Mouse (Mus musculus) midbrain, embryonic 16.5 days (tissue): ENCODE results near the gene Cd5. TPM values are rescaled to one million over a fixed set of nuclear protein-coding genes. Genes with fewer than 3 reads are reported as not detected.

Source experiments
- ATAC-seq: fragments of 200-750 bp; cut with Nextera tagmentation; 2 replicates; pipeline ENCODE4 v1.8.0; 2017; ENCODE audit warnings: moderate TSS enrichment
- H3K27ac ChIP-seq: fragments of 300-500 bp; sonication (generic); 2 replicates; pipeline ENCODE4 v1.5.1; 2014; ENCODE audit warnings: mild to moderate bottlenecking, low read length, mixed read lengths
- H3K27me3 ChIP-seq: fragments of 300-500 bp; sonication (generic); 2 replicates; pipeline ENCODE4 v1.6.1; 2014; ENCODE audit warnings: low read depth, low read length, mixed read lengths; ENCODE audit not compliant: control insufficient read depth, insufficient read depth
- H3K36me3 ChIP-seq: fragments of 300-500 bp; sonication (generic); 2 replicates; pipeline ENCODE4 v1.6.1; 2014; ENCODE audit warnings: mild to moderate bottlenecking, low read length, moderate library complexity, mixed read lengths; ENCODE audit not compliant: control insufficient read depth, insufficient read depth
- H3K4me1 ChIP-seq: fragments of 300-500 bp; sonication (generic); 2 replicates; pipeline ENCODE4 v1.6.1; 2014; ENCODE audit warnings: mild to moderate bottlenecking, low read length, mixed read lengths; ENCODE audit not compliant: control insufficient read depth, insufficient read depth
- H3K4me2 ChIP-seq: fragments of 300-500 bp; sonication (generic); 2 replicates; pipeline ENCODE4 v1.6.1; 2014; ENCODE audit warnings: mild to moderate bottlenecking, low read length, mixed read lengths
- H3K4me3 ChIP-seq: fragments of 300-500 bp; sonication (generic); 2 replicates; pipeline ENCODE4 v1.5.1; 2014; ENCODE audit warnings: low read depth, mild to moderate bottlenecking, low read length, moderate library complexity, mixed read lengths
- H3K9ac ChIP-seq: fragments of 300-500 bp; sonication (generic); 2 replicates; pipeline ENCODE4 v1.6.1; 2014; ENCODE audit warnings: low read depth, low read length, mixed read lengths
- H3K9me3 ChIP-seq: fragments of 300-500 bp; sonication (generic); replicated peaks from 2 replicates; pipeline ENCODE4 v1.6.1; 2014; ENCODE audit warnings: mild to moderate bottlenecking, low read length, mixed read lengths; ENCODE audit not compliant: control insufficient read depth, poor library complexity, severe bottlenecking
- WGBS: fragments of 180-500 bp; shearing (Covaris S2); extraction: QIAGEN DNeasy Blood & Tissue Kit; methylation state at CpG from one replicate; pipeline ENCODE4 v1.1.7; 2014; 5-methylcytosine and 5-hydroxymethylcytosine counted together
- polyA plus RNA-seq: library from polyadenylated mRNA; unstranded; fragments of >200 nt; fragmentation: Nextera tagmentation; extraction: Ambion mirVana; gene quantifications from 2 replicates; pipeline ENCODE4 v1.2.1, GENCODE M21; 2015

Cd5 gene
- 0.48 and 0.78 TPM in 2 replicates for polyA plus RNA-seq

DNA sequence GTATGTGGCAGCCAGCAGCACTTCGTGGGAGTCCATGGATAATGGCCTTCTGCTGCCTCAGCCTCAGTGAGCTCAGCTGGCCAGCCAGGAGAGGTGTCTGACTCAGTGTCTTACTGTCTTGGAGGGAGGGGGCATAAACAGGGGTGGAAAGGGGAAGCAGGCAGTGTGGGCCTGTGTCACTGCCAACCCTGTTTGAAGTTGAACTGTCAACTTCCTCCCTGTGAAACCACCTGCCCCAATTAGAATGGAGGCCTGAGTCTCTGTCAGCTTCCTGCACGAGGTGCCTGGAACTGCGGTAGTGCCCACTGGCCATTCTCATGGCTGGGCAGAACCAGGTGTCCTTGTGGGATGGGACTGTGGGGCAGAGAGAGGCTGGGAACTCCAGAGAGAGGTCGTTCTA lies at the start of gene Cd5:
TSS of gene Cd5 (minus strand) at position 192 of the 400 bp plus-strand sequence.
- Histone ChIP-seq H3K9ac (no peak within 1 kb of the TSS), H3K27ac (no peak within 1 kb of the TSS), H3K4me1 (no peaks in the 10 kb centered on the region), H3K36me3 (no peaks in the 10 kb centered on the region), H3K9me3 (no peaks in the 10 kb centered on the region), H3K4me2 (no peak within 1 kb of the TSS), H3K27me3 (no peaks in the 10 kb centered on the region), H3K4me3 (no peak within 1 kb of the TSS)
- 70% methylated on average over 4 of the region's 4 CpGs for WGBS
- no peak for ATAC-seq

- H3K9ac ChIP-seq, result no peak overlapping the region
Measured at GRCm38 (mm10) chr19:10788242-10788641, 49.4 kb upstream of the Cd5 start.

GRCm38 (mm10) chr19:10787406-10787805 lies 48.6 kb upstream of the Cd5 start:
- Histone ChIP-seq H3K27ac (no peak overlapping the region), H3K9me3 (no peaks in the 10 kb centered on the region), H3K4me3 (no peak overlapping the region), H3K4me2 (no peak overlapping the region), H3K9ac (no peak overlapping the region), H3K36me3 (no peaks in the 10 kb centered on the region), H3K4me1 (no peaks in the 10 kb centered on the region), H3K27me3 (no peaks in the 10 kb centered on the region)
- WGBS, result 93% methylated on average over 4 of the region's 4 CpGs
- ATAC-seq, result no peak

More at GRCm38 (mm10) chr19:10788242-10788641, 49.4 kb upstream of the Cd5 start:
- no peak for ATAC-seq
- Histone ChIP-seq H3K27me3 (no peaks in the 10 kb centered on the region), H3K4me2 (no peak overlapping the region), H3K9me3 (no peaks in the 10 kb centered on the region), H3K4me3 (no peak overlapping the region), H3K27ac (no peak overlapping the region), H3K4me1 (no peaks in the 10 kb centered on the region), H3K36me3 (no peaks in the 10 kb centered on the region)
- 81% methylated on average over 9 of the region's 9 CpGs for WGBS

DNA sequence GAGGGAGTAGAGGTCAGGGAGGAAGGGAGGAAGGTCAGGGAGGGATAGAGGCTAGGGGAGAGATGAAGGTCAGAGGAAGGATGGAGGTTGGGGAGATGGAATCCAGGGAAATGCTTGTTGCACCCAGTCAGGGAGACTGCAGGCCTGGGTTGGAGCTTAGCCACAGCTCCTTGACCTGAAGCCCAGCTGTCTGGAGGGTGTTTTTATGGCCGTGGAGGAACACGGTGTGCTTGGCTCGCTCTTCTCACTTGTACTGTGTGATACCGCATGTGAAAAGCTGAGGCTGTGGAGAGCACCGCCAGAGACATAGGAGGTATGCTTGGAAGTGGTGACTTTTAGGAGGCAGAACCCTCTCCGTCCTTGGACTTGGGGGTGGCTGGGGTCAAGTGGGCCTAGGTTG lies 48.0 kb upstream of the Cd5 start:
- no peak overlapping the region for H3K4me2 ChIP-seq
- H3K27ac ChIP-seq, result no peak overlapping the region
- no peaks in the 10 kb centered on the region for H3K9me3 ChIP-seq
- H3K27me3 ChIP-seq, result no peaks in the 10 kb centered on the region
- no peaks in the 10 kb centered on the region for H3K36me3 ChIP-seq
- no peak overlapping the region for H3K9ac ChIP-seq
- H3K4me3 ChIP-seq, result no peak overlapping the region
- H3K4me1 ChIP-seq, result no peaks in the 10 kb centered on the region
- 86% methylated on average over 6 of the region's 6 CpGs for WGBS
- ATAC-seq, result no peak

- H3K4me3 ChIP-seq, result no peak overlapping the region
- H3K9ac ChIP-seq, result no peak overlapping the region
- no peaks in the 10 kb centered on the region for H3K27me3 ChIP-seq
- no peaks in the 10 kb centered on the region for H3K4me1 ChIP-seq
- H3K36me3 ChIP-seq, result no peaks in the 10 kb centered on the region
- no peak for ATAC-seq
- H3K4me2 ChIP-seq, result no peak overlapping the region
- H3K9me3 ChIP-seq, result no peaks in the 10 kb centered on the region
- 79% methylated on average over 10 of the region's 10 CpGs for WGBS
- no peak overlapping the region for H3K27ac ChIP-seq
Measured at GRCm38 (mm10) chr19:10784796-10785459, 46.1 kb upstream of the Cd5 start.

DNA sequence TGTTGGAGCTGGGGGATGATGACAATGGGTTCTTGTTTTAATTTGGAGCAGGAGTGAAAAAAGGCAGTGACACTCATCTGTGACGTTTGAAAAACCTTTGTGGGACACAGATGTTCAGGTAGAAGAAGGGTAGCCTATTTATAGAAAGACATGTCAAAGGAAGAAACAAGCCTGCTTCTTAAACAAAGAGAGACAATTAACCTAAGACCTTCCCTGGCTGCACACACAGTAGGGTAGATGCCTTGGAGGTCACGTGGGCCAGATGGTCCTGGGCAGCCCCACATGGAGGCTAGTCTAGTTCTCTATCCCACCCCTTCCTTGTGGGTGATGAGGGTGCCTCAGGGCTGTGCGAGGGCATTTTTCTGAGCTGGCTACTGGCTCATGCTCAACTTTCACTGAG lies 45.3 kb upstream of the Cd5 start:
- 38% methylated on average over 3 of the region's 3 CpGs for WGBS
- no peak overlapping the region for H3K4me2 ChIP-seq
- H3K36me3 ChIP-seq, result no peaks in the 10 kb centered on the region
- H3K9me3 ChIP-seq, result no peaks in the 10 kb centered on the region
- no peaks in the 10 kb centered on the region for H3K27me3 ChIP-seq
- ATAC-seq, result no peak
- no peak overlapping the region for H3K9ac ChIP-seq
- no peak overlapping the region for H3K4me3 ChIP-seq
- H3K27ac ChIP-seq, result no peak overlapping the region
- no peaks in the 10 kb centered on the region for H3K4me1 ChIP-seq

GRCm38 (mm10) chr19:10783168-10783567 lies 44.4 kb upstream of the Cd5 start:
- WGBS, result 90% methylated on average over 4 of the region's 4 CpGs
- ATAC-seq, result no peak
- Histone ChIP-seq H3K9ac (no peak overlapping the region), H3K27ac (no peak overlapping the region), H3K4me1 (no peaks in the 10 kb centered on the region), H3K9me3 (no peaks in the 10 kb centered on the region), H3K4me3 (no peak overlapping the region), H3K4me2 (no peak overlapping the region), H3K36me3 (no peaks in the 10 kb centered on the region), H3K27me3 (no peaks in the 10 kb centered on the region)

DNA sequence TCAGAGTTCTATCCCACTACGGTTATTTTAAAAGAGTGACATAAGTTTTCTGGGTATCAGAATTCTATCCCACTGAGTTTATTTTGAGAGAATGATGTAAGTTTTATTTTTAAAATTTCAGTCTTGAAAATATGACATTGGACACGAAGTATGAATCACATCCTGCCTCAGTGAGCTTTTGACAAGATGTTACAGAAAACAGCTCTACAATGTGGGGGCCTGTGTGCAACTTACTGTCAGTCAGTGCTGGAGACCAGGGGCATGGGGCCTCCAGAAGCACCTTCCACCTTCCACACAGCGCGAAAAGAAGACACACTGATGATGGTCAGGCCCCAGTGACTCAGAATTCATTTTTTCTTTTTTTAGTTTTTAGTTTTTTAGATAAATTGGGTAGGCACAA lies 42.8 kb upstream of the Cd5 start:
- 79% methylated on average over 4 of the region's 4 CpGs for WGBS
- Histone ChIP-seq H3K4me1 (no peaks in the 10 kb centered on the region), H3K9me3 (no peaks in the 10 kb centered on the region), H3K27me3 (no peaks in the 10 kb centered on the region), H3K9ac (no peak overlapping the region), H3K27ac (no peak overlapping the region), H3K4me2 (no peak overlapping the region), H3K36me3 (no peaks in the 10 kb centered on the region), H3K4me3 (no peak overlapping the region)
- no peak for ATAC-seq

DNA sequence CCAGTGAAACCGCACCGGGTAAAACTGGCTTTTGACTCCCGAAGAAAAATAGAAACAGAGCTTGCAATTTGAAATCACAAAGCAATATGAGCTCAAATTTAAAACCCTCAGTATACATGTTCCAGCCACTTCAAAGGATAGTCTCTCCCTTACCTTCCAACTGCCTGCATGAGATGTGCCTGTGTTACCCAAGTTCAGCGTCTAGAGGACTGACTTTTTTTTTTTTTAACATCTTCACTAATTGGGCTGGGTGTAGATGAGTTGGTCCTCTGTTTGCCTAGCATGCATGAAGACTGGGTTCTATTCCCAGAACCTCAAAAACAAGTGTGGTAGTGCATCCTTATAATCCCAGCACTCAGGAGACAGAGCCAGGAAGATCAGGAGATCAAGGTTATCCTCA lies 38.1 kb upstream of the Cd5 start:
- no peak for ATAC-seq
- Histone ChIP-seq H3K9ac (no peak overlapping the region), H3K27me3 (no peaks in the 10 kb centered on the region), H3K27ac (no peak overlapping the region), H3K4me1 (no peaks in the 10 kb centered on the region), H3K4me2 (no peak overlapping the region), H3K36me3 (no peaks in the 10 kb centered on the region), H3K4me3 (no peak overlapping the region), H3K9me3 (no peaks in the 10 kb centered on the region)
- WGBS, result 89% methylated on average over 4 of the region's 4 CpGs
